Mouse (Mus musculus): ENCODE results near the gene Sf3a1.
"Not testable (repeated sequence)": the region's sequence is repeated elsewhere in the genome, so short reads cannot be mapped to it uniquely, and the experiment has no call there.

Sf3a1 gene

GRCm38 (mm10) chr11:4159808-4160708 is at the start of gene Sf3a1, which contains the start of gene Ccdc157:
Gene Sf3a1 (plus strand): TSS chr11:4160350.
Gene Ccdc157 (minus strand): TSS chr11:4160293.
- DNase-seq (ENCODE audit: low spot score in 2 of 2), result peak; percentile 88 to 90

GRCm38 (mm10) chr11:4112033-4112432 is 48.1 kb upstream of the Sf3a1 start:
- no peak for DNase-seq (ENCODE audit: low spot score in 2 of 2)

- no peak for DNase-seq (ENCODE audit: low spot score in 2 of 2)
Observed at GRCm38 (mm10) chr11:4112861-4113260, 47.3 kb upstream of the Sf3a1 start.

GRCm38 (mm10) chr11:4113496-4113895 is 46.7 kb upstream of the Sf3a1 start:
- no peak for DNase-seq (ENCODE audit: low spot score in 2 of 2)

GRCm38 (mm10) chr11:4113970-4114369 is 46.2 kb upstream of the Sf3a1 start:
- no peak for DNase-seq (ENCODE audit: low spot score in 2 of 2)

- not testable (repeated sequence) for DNase-seq (ENCODE audit: low spot score in 2 of 2)
Observed at GRCm38 (mm10) chr11:4114541-4114940, 45.6 kb upstream of the Sf3a1 start.

- DNase-seq (ENCODE audit: low spot score in 2 of 2), result no peak
Observed at GRCm38 (mm10) chr11:4115407-4115806, 44.7 kb upstream of the Sf3a1 start.

- no peak for DNase-seq (ENCODE audit: low spot score in 2 of 2)
Observed at GRCm38 (mm10) chr11:4116458-4117141, 43.5 kb upstream of the Sf3a1 start.

- DNase-seq (ENCODE audit: low spot score in 2 of 2), result no peak
Observed at GRCm38 (mm10) chr11:4117372-4118071, 42.6 kb upstream of the Sf3a1 start.

GRCm38 (mm10) chr11:4118081-4118921 is 41.8 kb upstream of the Sf3a1 start:
- peak; percentile 67 to 81 for DNase-seq (ENCODE audit: low spot score in 2 of 2)

- DNase-seq (ENCODE audit: low spot score in 2 of 2), result no peak
Observed at GRCm38 (mm10) chr11:4119635-4120034, 40.5 kb upstream of the Sf3a1 start.

GRCm38 (mm10) chr11:4121691-4122090 is 38.5 kb upstream of the Sf3a1 start:
- DNase-seq (ENCODE audit: low spot score in 2 of 2), result no peak

GRCm38 (mm10) chr11:4122226-4122625 is 37.9 kb upstream of the Sf3a1 start:
- no peak for DNase-seq (ENCODE audit: low spot score in 2 of 2)

- DNase-seq (ENCODE audit: low spot score in 2 of 2), result no peak
Observed at GRCm38 (mm10) chr11:4122742-4123579, 37.2 kb upstream of the Sf3a1 start, which contains the start of gene Sec14l2. Gene Sec14l2 (minus strand): TSS chr11:4123415.

- DNase-seq (ENCODE audit: low spot score in 2 of 2), result peak in 1 of 2 experiments; percentile 19
Observed at GRCm38 (mm10) chr11:4123922-4124321, 36.2 kb upstream of the Sf3a1 start.

GRCm38 (mm10) chr11:4127059-4127458 is 33.1 kb upstream of the Sf3a1 start:
- no peak for DNase-seq (ENCODE audit: low spot score in 2 of 2)

- DNase-seq (ENCODE audit: low spot score in 2 of 2), result not testable (repeated sequence)
Observed at GRCm38 (mm10) chr11:4128461-4128860, 31.7 kb upstream of the Sf3a1 start.

- DNase-seq (ENCODE audit: low spot score in 2 of 2), result no peak
Observed at GRCm38 (mm10) chr11:4133450-4133849, 26.7 kb upstream of the Sf3a1 start.

- no peak for DNase-seq (ENCODE audit: low spot score in 2 of 2)
Observed at GRCm38 (mm10) chr11:4134400-4134799, 25.8 kb upstream of the Sf3a1 start.

All from urinary bladder, adult 18-20 months (tissue).